Mouse (Mus musculus) neural tube, embryonic 14.5 days (tissue): Measurements from ENCODE around the gene Cd63. TPM values are rescaled to one million over a fixed set of nuclear protein-coding genes. Genes with fewer than 3 reads are reported as not detected.

Source experiments
- polyA plus RNA-seq: library from polyadenylated mRNA; unstranded; fragments of >200 nt; fragmentation: Nextera tagmentation; extraction: Ambion mirVana; gene quantifications from 2 replicates; pipeline ENCODE4 v1.2.1, GENCODE M21; 2014

Cd63 gene
- polyA plus RNA-seq, 1 experiment from 2014 or later, result 146 TPM

Other genes with a start within 250 kb of the Cd63 start
- 13.1 and 14.6 TPM in 2 replicates for gene Suox, start 226.9 kb upstream of the Cd63 start, polyA plus RNA-seq
- 87.4 and 98.6 TPM in 2 replicates for gene Rab5b, start 204.7 kb upstream of the Cd63 start, polyA plus RNA-seq
- 0.63 and 0.99 TPM in 2 replicates for gene Pmel, start 196.8 kb upstream of the Cd63 start, polyA plus RNA-seq
- gene Cdk2, start 196.0 kb upstream of the Cd63 start, polyA plus RNA-seq, result 8.6 and 15.9 TPM in 2 replicates
- gene Dgka, start 156.1 kb upstream of the Cd63 start, polyA plus RNA-seq, result 7.8 and 9.2 TPM in 2 replicates
- 36.0 and 41.9 TPM in 2 replicates for gene Pym1, start 153.1 kb upstream of the Cd63 start, polyA plus RNA-seq
- gene Mmp19, start 110.1 kb upstream of the Cd63 start, polyA plus RNA-seq, result 0.70 and 0.71 TPM in 2 replicates
- 35.6 and 42.1 TPM in 2 replicates for gene Dnajc14, start 96.9 kb upstream of the Cd63 start, polyA plus RNA-seq
- 13.9 and 16.6 TPM in 2 replicates for gene Tmem198b, start 96.6 kb upstream of the Cd63 start, polyA plus RNA-seq
- gene Sarnp, start 83.7 kb upstream of the Cd63 start, polyA plus RNA-seq, result 146 and 168 TPM in 2 replicates
- gene Ormdl2, start 79.3 kb upstream of the Cd63 start, polyA plus RNA-seq, result 21.2 and 21.9 TPM in 2 replicates
- 8.2 and 8.6 TPM in 2 replicates for gene Gdf11, start 9.3 kb upstream of the Cd63 start, polyA plus RNA-seq
- gene Rdh5, start 21.9 kb downstream of the Cd63 start, polyA plus RNA-seq, result 18.4 and 19.7 TPM in 2 replicates
- 258 and 280 TPM in 2 replicates for gene Bloc1s1, start 23.0 kb downstream of the Cd63 start, polyA plus RNA-seq
- gene Itga7, start 32.8 kb downstream of the Cd63 start, polyA plus RNA-seq, result 3.3 and 10.3 TPM in 2 replicates
- not detected in 2 replicates for gene Mettl7b, start 60.0 kb downstream of the Cd63 start, polyA plus RNA-seq
- not detected in 2 replicates for gene Olfr9, start 88.4 kb downstream of the Cd63 start, polyA plus RNA-seq
- not detected in 2 replicates for gene Olfr763, start 109.8 kb downstream of the Cd63 start, polyA plus RNA-seq
- not detected in 2 replicates for gene Olfr764-ps1, start 138.9 kb downstream of the Cd63 start, polyA plus RNA-seq
- gene Olfr765, start 149.0 kb downstream of the Cd63 start, polyA plus RNA-seq, result not detected in 2 replicates
- gene Olfr766-ps1, start 168.0 kb downstream of the Cd63 start, polyA plus RNA-seq, result not detected in 2 replicates
- not detected in 2 replicates for gene Olfr767, start 181.9 kb downstream of the Cd63 start, polyA plus RNA-seq
- not detected in 2 replicates for gene Olfr768, start 198.4 kb downstream of the Cd63 start, polyA plus RNA-seq
- not detected in 2 replicates for gene Olfr769, start 216.9 kb downstream of the Cd63 start, polyA plus RNA-seq
- not detected in 2 replicates for gene Olfr770, start 238.0 kb downstream of the Cd63 start, polyA plus RNA-seq